Mouse (Mus musculus) neural tube, embryonic 12.5 days (tissue): ENCODE data around the gene Gse1. TPM values are rescaled to one million over a fixed set of nuclear protein-coding genes. Genes with fewer than 3 reads are reported as not detected.
A peak's percentile ranks its signal among the peaks of the same experiment; 100 is the strongest.

Experiments used
- ATAC-seq: fragments of 200-750 bp; cut with Nextera tagmentation; 2 replicates; pipeline ENCODE4 v1.8.0; 2017; ENCODE audit warnings: low read depth, mild to moderate bottlenecking, moderate TSS enrichment, moderate library complexity; ENCODE audit not compliant: low FRiP score
- H3K27ac ChIP-seq: fragments of 300-500 bp; sonication (generic); 2 replicates; pipeline ENCODE4 v1.5.1; 2016
- H3K27me3 ChIP-seq: fragments of 300-500 bp; sonication (generic); replicated peaks from 2 replicates; pipeline ENCODE4 v1.6.1; 2016; ENCODE audit warnings: mild to moderate bottlenecking
- H3K36me3 ChIP-seq: fragments of 300-500 bp; sonication (generic); 2 replicates; pipeline ENCODE4 v1.6.1; 2016; ENCODE audit warnings: mild to moderate bottlenecking
- H3K4me1 ChIP-seq: fragments of 300-500 bp; sonication (generic); 2 replicates; pipeline ENCODE4 v1.6.1; 2016
- H3K4me2 ChIP-seq: fragments of 300-500 bp; sonication (generic); replicated peaks from 2 replicates; pipeline ENCODE4 v1.6.1; 2016; ENCODE audit warnings: mild to moderate bottlenecking
- H3K4me3 ChIP-seq: fragments of 300-500 bp; sonication (generic); 2 replicates; pipeline ENCODE4 v1.5.1; 2016
- H3K9ac ChIP-seq: fragments of 300-500 bp; sonication (generic); 2 replicates; pipeline ENCODE4 v1.6.1; 2016; ENCODE audit warnings: mild to moderate bottlenecking
- H3K9me3 ChIP-seq: fragments of 300-500 bp; sonication (generic); 2 replicates; pipeline ENCODE4 v1.6.1; 2016; ENCODE audit warnings: mild to moderate bottlenecking
- WGBS: fragments of 180-500 bp; shearing (Covaris S2); methylation state at CpG from one replicate; pipeline ENCODE4 v1.1.7; 2016; 5-methylcytosine and 5-hydroxymethylcytosine counted together
- polyA plus RNA-seq: library from polyadenylated mRNA; unstranded; fragments of >200 nt; fragmentation: Nextera tagmentation; extraction: Ambion mirVana; gene quantifications from 2 replicates; pipeline ENCODE4 v1.2.1, GENCODE M21; 2016

Gene Gse1
- polyA plus RNA-seq, 1 experiment from 2014 or later: 26.0 TPM

- Histone ChIP-seq H3K27me3 (peaks cover 13% of the 10 kb centered on the region), H3K4me2 (peak overlapping the region; percentile 98), H3K4me1 (peaks cover 85% of the 10 kb centered on the region), H3K36me3 (no peaks in the 10 kb centered on the region), H3K27ac (no peak overlapping the region), H3K9ac (peak overlapping the region; percentile 84), H3K4me3 (peak overlapping the region; percentile 69), H3K9me3 (no peaks in the 10 kb centered on the region)
- WGBS: 17% methylated on average over 18 of the region's 18 CpGs
- no peak for ATAC-seq
Measured at GRCm38 (mm10) chr8:120230715-120231614, 2.7 kb downstream of the Gse1 start.

- no peak overlapping the region for H3K27ac ChIP-seq
- 77% methylated on average over 3 of the region's 3 CpGs for WGBS
- 0 out of 2 replicates have a peak overlapping the region, but pooled peaks have one; percentile 84 for H3K9ac ChIP-seq
- no peaks in the 10 kb centered on the region for H3K9me3 ChIP-seq
- peaks cover 79% of the 10 kb centered on the region for H3K4me1 ChIP-seq
- H3K4me3 ChIP-seq: peak overlapping the region; percentile 69
- peaks cover 13% of the 10 kb centered on the region for H3K27me3 ChIP-seq
- 0 out of 2 replicates have a peak, but pooled peaks cover 2% of the 10 kb centered on the region for H3K36me3 ChIP-seq
- peak overlapping the region; percentile 98 for H3K4me2 ChIP-seq
- no peak for ATAC-seq
Measured at GRCm38 (mm10) chr8:120231870-120232269, 3.6 kb downstream of the Gse1 start.

GRCm38 (mm10) chr8:120232398-120232797 lies 4.1 kb downstream of the Gse1 start:
- WGBS: 49% methylated on average over 4 of the region's 4 CpGs
- Histone ChIP-seq H3K27me3 (peaks cover 13% of the 10 kb centered on the region), H3K36me3 (0 out of 2 replicates have a peak, but pooled peaks cover 2% of the 10 kb centered on the region), H3K4me2 (peak overlapping the region; percentile 98), H3K9me3 (no peaks in the 10 kb centered on the region), H3K4me1 (peaks cover 79% of the 10 kb centered on the region), H3K9ac (peak overlapping the region; percentile 57; the same call in 1 of the 2 replicates), H3K27ac (no peak overlapping the region), H3K4me3 (peak overlapping the region; percentile 69)
- ATAC-seq: no peak

GRCm38 (mm10) chr8:120232913-120233312 lies 4.7 kb downstream of the Gse1 start:
- peaks cover 13% of the 10 kb centered on the region for H3K27me3 ChIP-seq
- H3K4me3 ChIP-seq: peak overlapping the region; percentile 69
- H3K4me1 ChIP-seq: peaks cover 73% of the 10 kb centered on the region
- H3K4me2 ChIP-seq: peak overlapping the region; percentile 98
- H3K9me3 ChIP-seq: no peaks in the 10 kb centered on the region
- H3K9ac ChIP-seq: peak overlapping the region; percentile 57
- H3K27ac ChIP-seq: no peak overlapping the region
- ATAC-seq: no peak
- WGBS: 35% methylated on average over 13 of the region's 13 CpGs
- H3K36me3 ChIP-seq: 0 out of 2 replicates have a peak, but pooled peaks cover 2% of the 10 kb centered on the region

GRCm38 (mm10) chr8:120234457-120234856 lies 6.2 kb downstream of the Gse1 start:
- Histone ChIP-seq H3K27me3 (peaks cover 10% of the 10 kb centered on the region), H3K9ac (no peak overlapping the region), H3K9me3 (no peaks in the 10 kb centered on the region), H3K4me1 (peaks cover 64% of the 10 kb centered on the region), H3K36me3 (peaks cover 9% of the 10 kb centered on the region), H3K4me3 (no peak overlapping the region), H3K27ac (no peak overlapping the region), H3K4me2 (peak overlapping the region; percentile 17; the same call in 1 of the 2 replicates)
- ATAC-seq: no peak
- 65% methylated on average over 12 of the region's 12 CpGs for WGBS

GRCm38 (mm10) chr8:120234866-120235265 lies 6.6 kb downstream of the Gse1 start:
- peaks cover 59% of the 10 kb centered on the region for H3K4me1 ChIP-seq
- H3K9ac ChIP-seq: no peak overlapping the region
- H3K4me3 ChIP-seq: no peak overlapping the region
- no peaks in the 10 kb centered on the region for H3K9me3 ChIP-seq
- peaks cover 9% of the 10 kb centered on the region for H3K36me3 ChIP-seq
- WGBS: 76% methylated on average over 8 of the region's 8 CpGs
- H3K27me3 ChIP-seq: peaks cover 8% of the 10 kb centered on the region
- H3K27ac ChIP-seq: no peak overlapping the region
- no peak for ATAC-seq
- H3K4me2 ChIP-seq: peak overlapping the region; percentile 17; the same call in 1 of the 2 replicates

- no peak overlapping the region for H3K27ac ChIP-seq
- no peaks in the 10 kb centered on the region for H3K9me3 ChIP-seq
- no peak for ATAC-seq
- no peak overlapping the region for H3K9ac ChIP-seq
- no peak overlapping the region for H3K4me3 ChIP-seq
- no peaks in the 10 kb centered on the region for H3K4me1 ChIP-seq
- H3K27me3 ChIP-seq: no peaks in the 10 kb centered on the region
- peaks cover 7% of the 10 kb centered on the region for H3K36me3 ChIP-seq
- WGBS: 89% methylated on average over 4 of the region's 4 CpGs
- H3K4me2 ChIP-seq: no peak overlapping the region
Measured at GRCm38 (mm10) chr8:120243222-120243621, 15.0 kb downstream of the Gse1 start.

GRCm38 (mm10) chr8:120243916-120244451 lies 15.7 kb downstream of the Gse1 start:
- Histone ChIP-seq H3K9me3 (no peaks in the 10 kb centered on the region), H3K4me2 (no peak overlapping the region), H3K27me3 (no peaks in the 10 kb centered on the region), H3K9ac (no peak overlapping the region), H3K36me3 (peaks cover 4% of the 10 kb centered on the region; the same call in 1 of the 2 replicates), H3K4me3 (no peak overlapping the region), H3K4me1 (no peaks in the 10 kb centered on the region), H3K27ac (no peak overlapping the region)
- no peak for ATAC-seq
- 89% methylated on average over 5 of the region's 5 CpGs for WGBS

GRCm38 (mm10) chr8:120244553-120244952 lies 16.3 kb downstream of the Gse1 start:
- ATAC-seq: no peak
- peaks cover 4% of the 10 kb centered on the region; the same call in 1 of the 2 replicates for H3K36me3 ChIP-seq
- no peak overlapping the region for H3K4me2 ChIP-seq
- WGBS: 92% methylated on average over 10 of the region's 10 CpGs
- no peaks in the 10 kb centered on the region for H3K9me3 ChIP-seq
- no peak overlapping the region for H3K9ac ChIP-seq
- H3K27ac ChIP-seq: no peak overlapping the region
- no peaks in the 10 kb centered on the region for H3K27me3 ChIP-seq
- H3K4me1 ChIP-seq: no peaks in the 10 kb centered on the region
- H3K4me3 ChIP-seq: no peak overlapping the region

GRCm38 (mm10) chr8:120247618-120248017 lies 19.4 kb downstream of the Gse1 start:
- H3K9me3 ChIP-seq: no peaks in the 10 kb centered on the region
- peaks cover 18% of the 10 kb centered on the region for H3K4me1 ChIP-seq
- H3K36me3 ChIP-seq: peaks cover 4% of the 10 kb centered on the region; the same call in 1 of the 2 replicates
- no peak for ATAC-seq
- H3K27ac ChIP-seq: no peak overlapping the region
- H3K4me2 ChIP-seq: no peak overlapping the region
- H3K4me3 ChIP-seq: no peak overlapping the region
- WGBS: 84% methylated on average over 5 of the region's 5 CpGs
- H3K27me3 ChIP-seq: no peaks in the 10 kb centered on the region
- H3K9ac ChIP-seq: no peak overlapping the region

GRCm38 (mm10) chr8:120248031-120248430 lies 19.8 kb downstream of the Gse1 start:
- H3K36me3 ChIP-seq: peaks cover 4% of the 10 kb centered on the region; the same call in 1 of the 2 replicates
- no peak overlapping the region for H3K4me2 ChIP-seq
- 84% methylated on average over 7 of the region's 7 CpGs for WGBS
- no peak for ATAC-seq
- no peak overlapping the region for H3K9ac ChIP-seq
- H3K4me3 ChIP-seq: no peak overlapping the region
- no peaks in the 10 kb centered on the region for H3K27me3 ChIP-seq
- H3K27ac ChIP-seq: no peak overlapping the region
- no peaks in the 10 kb centered on the region for H3K9me3 ChIP-seq
- H3K4me1 ChIP-seq: peaks cover 18% of the 10 kb centered on the region

- H3K36me3 ChIP-seq: peaks cover 4% of the 10 kb centered on the region; the same call in 1 of the 2 replicates
- H3K4me3 ChIP-seq: no peak overlapping the region
- H3K27ac ChIP-seq: no peak overlapping the region
- no peaks in the 10 kb centered on the region for H3K9me3 ChIP-seq
- H3K4me2 ChIP-seq: no peak overlapping the region
- ATAC-seq: no peak
- WGBS: 96% methylated on average over 4 of the region's 4 CpGs
- peaks cover 18% of the 10 kb centered on the region for H3K4me1 ChIP-seq
- H3K27me3 ChIP-seq: no peaks in the 10 kb centered on the region
- H3K9ac ChIP-seq: no peak overlapping the region
Measured at GRCm38 (mm10) chr8:120248451-120248850, 20.2 kb downstream of the Gse1 start.
